Mouse (Mus musculus) G1E (cell line): ENCODE measurements at regions not wholly inside any gene's neighbourhood (a gene's known extent, or its start where the extent isn't known, plus 50 kb on each side); places are given as distances from the start of the nearest gene placed in this dataset.

Experiments used
- ATAC-seq: 2 replicates; pipeline ENCODE4 v1.8.0; 2016; ENCODE audit warnings: mild to moderate bottlenecking; ENCODE audit not compliant: insufficient number of reproducible peaks, poor library complexity, low FRiP score, severe bottlenecking; ENCODE audit errors: extremely low read depth
- DNase-seq: peaks from one replicate; pipeline ENCODE4 v3.0.0; 2012; ENCODE audit warnings: low spot score
- H3K27me3 ChIP-seq: 2 replicates; pipeline ENCODE4 v1.6.1; 2012; ENCODE audit warnings: mild to moderate bottlenecking, low read length, inconsistent platforms; ENCODE audit not compliant: insufficient read depth
- H3K36me3 ChIP-seq: replicated peaks from 2 replicates; pipeline ENCODE3; 2012; ENCODE audit warnings: mild to moderate bottlenecking, inconsistent platforms
- H3K4me1 ChIP-seq: 2 replicates; pipeline ENCODE4 v1.6.1; 2012; ENCODE audit warnings: low read depth, low read length, inconsistent platforms, mixed read lengths; ENCODE audit not compliant: insufficient read depth
- H3K4me3 ChIP-seq: 2 replicates; pipeline ENCODE4 v1.5.1; 2012; ENCODE audit warnings: low read depth, mild to moderate bottlenecking, inconsistent platforms, low read length, moderate library complexity, mixed read lengths
- H3K9me3 ChIP-seq: replicated peaks from 2 replicates; pipeline ENCODE4 v1.6.1; 2012; ENCODE audit warnings: inconsistent platforms
- CTCF ChIP-seq: IDR thresholded peaks from 2 replicates; pipeline ENCODE4 v1.5.1; 2012; ENCODE audit warnings: low read depth, low read length, inconsistent platforms, mixed read lengths

GRCm38 (mm10) chr12:114222541-114222940 lies 678.8 kb downstream of the Adam6a start:
- H3K9me3 ChIP-seq = no peaks in the 10 kb centered on the region
- ATAC-seq (no peak), DNase-seq (no peak)
- H3K4me1 ChIP-seq = no peaks in the 10 kb centered on the region
- H3K4me3 ChIP-seq = no peak overlapping the region
- H3K27me3 ChIP-seq = no peaks in the 10 kb centered on the region
- no peak for TF ChIP-seq CTCF
- H3K36me3 ChIP-seq = no peaks in the 10 kb centered on the region
